Mouse (Mus musculus) lung, embryonic 15.5 days (tissue): Measurements from ENCODE around the gene Inpp5a. TPM values are rescaled to one million over a fixed set of nuclear protein-coding genes. Genes with fewer than 3 reads are reported as not detected.

Experiments used
- ATAC-seq: fragments of 200-750 bp; cut with Nextera tagmentation; 2 replicates; pipeline ENCODE4 v1.8.0; 2017; ENCODE audit warnings: moderate number of reproducible peaks, borderline replicate concordance; ENCODE audit not compliant: low FRiP score, low TSS enrichment; ENCODE audit errors: extremely low read depth
- H3K27ac ChIP-seq: fragments of 300-500 bp; sonication (generic); 2 replicates; pipeline ENCODE4 v1.5.1; 2015; ENCODE audit warnings: moderate library complexity, mild to moderate bottlenecking, inconsistent platforms
- H3K27me3 ChIP-seq: fragments of 300-500 bp; sonication (generic); 2 replicates; pipeline ENCODE4 v1.6.1; 2015; ENCODE audit warnings: inconsistent platforms
- H3K36me3 ChIP-seq: fragments of 300-500 bp; sonication (generic); 2 replicates; pipeline ENCODE4 v1.6.1; 2015; ENCODE audit warnings: inconsistent platforms
- H3K4me1 ChIP-seq: fragments of 300-500 bp; sonication (generic); 2 replicates; pipeline ENCODE4 v1.6.1; 2015; ENCODE audit warnings: inconsistent platforms
- H3K4me2 ChIP-seq: fragments of 300-500 bp; sonication (generic); 2 replicates; pipeline ENCODE4 v1.6.1; 2015; ENCODE audit warnings: inconsistent platforms, mild to moderate bottlenecking, moderate library complexity
- H3K4me3 ChIP-seq: fragments of 300-500 bp; sonication (generic); 2 replicates; pipeline ENCODE4 v1.5.1; 2015; ENCODE audit warnings: mild to moderate bottlenecking, inconsistent platforms
- H3K9ac ChIP-seq: fragments of 300-500 bp; sonication (generic); 2 replicates; pipeline ENCODE4 v1.6.1; 2015; ENCODE audit warnings: inconsistent platforms
- H3K9me3 ChIP-seq: fragments of 300-500 bp; sonication (generic); 2 replicates; pipeline ENCODE4 v1.6.1; 2016; ENCODE audit warnings: inconsistent platforms
- WGBS: fragments of 180-500 bp; shearing (Covaris S2); methylation state at CpG from one replicate; pipeline ENCODE4 v1.1.7; 2015; 5-methylcytosine and 5-hydroxymethylcytosine counted together
- polyA plus RNA-seq: library from polyadenylated mRNA; unstranded; fragments of >200 nt; fragmentation: Nextera tagmentation; extraction: Ambion mirVana; gene quantifications from 2 replicates; pipeline ENCODE4 v1.2.1, GENCODE M21; 2015

Inpp5a gene
- polyA plus RNA-seq = 31.2 and 35.9 TPM in 2 replicates

GRCm38 (mm10) chr7:139388670-139389212 is at the start of gene Inpp5a:
Gene Inpp5a, plus strand, starts transcription at chr7:139389109.
- Histone ChIP-seq H3K27ac (peak within 1 kb of the TSS; percentile 87), H3K4me2 (peak within 1 kb of the TSS; percentile 67), H3K27me3 (no peaks in the 10 kb centered on the region), H3K36me3 (no peaks in the 10 kb centered on the region), H3K4me3 (peak within 1 kb of the TSS; percentile 81), H3K4me1 (peaks cover 55% of the 10 kb centered on the region), H3K9ac (peak within 1 kb of the TSS; percentile 87), H3K9me3 (no peaks in the 10 kb centered on the region)
- peak; percentile 96 for ATAC-seq
- WGBS = 0% methylated on average over 46 of the region's 47 CpGs

- H3K4me1 ChIP-seq = no peaks in the 10 kb centered on the region
- no peaks in the 10 kb centered on the region for H3K36me3 ChIP-seq
- no peak overlapping the region for H3K4me3 ChIP-seq
- no peak overlapping the region for H3K9ac ChIP-seq
- H3K27ac ChIP-seq = no peak overlapping the region
- no peaks in the 10 kb centered on the region for H3K9me3 ChIP-seq
- H3K27me3 ChIP-seq = no peaks in the 10 kb centered on the region
- 80% methylated on average over 3 of the region's 3 CpGs for WGBS
- ATAC-seq = no peak
- H3K4me2 ChIP-seq = no peak overlapping the region
Observed at GRCm38 (mm10) chr7:139339184-139339583, 49.7 kb upstream of the Inpp5a start.

- H3K4me1 ChIP-seq = no peaks in the 10 kb centered on the region
- ATAC-seq = no peak
- no peaks in the 10 kb centered on the region for H3K9me3 ChIP-seq
- H3K4me2 ChIP-seq = no peak overlapping the region
- H3K36me3 ChIP-seq = no peaks in the 10 kb centered on the region
- H3K4me3 ChIP-seq = no peak overlapping the region
- WGBS = 64% methylated on average over 4 of the region's 4 CpGs
- H3K27ac ChIP-seq = no peak overlapping the region
- H3K27me3 ChIP-seq = no peaks in the 10 kb centered on the region
- no peak overlapping the region for H3K9ac ChIP-seq
Observed at GRCm38 (mm10) chr7:139341020-139341660, 47.8 kb upstream of the Inpp5a start.

GRCm38 (mm10) chr7:139342809-139343208 is 46.1 kb upstream of the Inpp5a start:
- Histone ChIP-seq H3K27me3 (no peaks in the 10 kb centered on the region), H3K4me2 (no peak overlapping the region), H3K27ac (no peak overlapping the region), H3K4me3 (no peak overlapping the region), H3K4me1 (no peaks in the 10 kb centered on the region), H3K36me3 (no peaks in the 10 kb centered on the region), H3K9me3 (no peaks in the 10 kb centered on the region), H3K9ac (no peak overlapping the region)
- 65% methylated on average over 5 of the region's 5 CpGs for WGBS
- ATAC-seq = no peak

- Histone ChIP-seq H3K4me1 (no peaks in the 10 kb centered on the region), H3K9ac (no peak overlapping the region), H3K9me3 (no peaks in the 10 kb centered on the region), H3K36me3 (no peaks in the 10 kb centered on the region), H3K4me3 (no peak overlapping the region), H3K27ac (no peak overlapping the region), H3K27me3 (no peaks in the 10 kb centered on the region), H3K4me2 (no peak overlapping the region)
- no peak for ATAC-seq
- WGBS = 16% methylated on average over 7 of the region's 7 CpGs
Observed at GRCm38 (mm10) chr7:139347051-139347450, 41.9 kb upstream of the Inpp5a start.

GRCm38 (mm10) chr7:139350606-139351005 is 38.3 kb upstream of the Inpp5a start:
- Histone ChIP-seq H3K27me3 (no peaks in the 10 kb centered on the region), H3K27ac (no peak overlapping the region), H3K9me3 (no peaks in the 10 kb centered on the region), H3K36me3 (no peaks in the 10 kb centered on the region), H3K4me2 (no peak overlapping the region), H3K9ac (no peak overlapping the region), H3K4me1 (no peaks in the 10 kb centered on the region), H3K4me3 (no peak overlapping the region)
- 64% methylated on average over 3 of the region's 3 CpGs for WGBS
- ATAC-seq = no peak

- H3K36me3 ChIP-seq = no peaks in the 10 kb centered on the region
- WGBS = 63% methylated on average over 4 of the region's 4 CpGs
- H3K4me2 ChIP-seq = no peak overlapping the region
- H3K27me3 ChIP-seq = no peaks in the 10 kb centered on the region
- H3K4me3 ChIP-seq = no peak overlapping the region
- ATAC-seq = peak; percentile 53; the same call in 1 of the 2 replicates
- H3K9me3 ChIP-seq = no peaks in the 10 kb centered on the region
- H3K9ac ChIP-seq = no peak overlapping the region
- no peak overlapping the region; the same call in 1 of the 2 replicates for H3K27ac ChIP-seq
- no peaks in the 10 kb centered on the region; the same call in 1 of the 2 replicates for H3K4me1 ChIP-seq
Observed at GRCm38 (mm10) chr7:139354370-139355139, 34.4 kb upstream of the Inpp5a start.

GRCm38 (mm10) chr7:139357043-139357442 is 31.9 kb upstream of the Inpp5a start:
- ATAC-seq = no peak
- Histone ChIP-seq H3K4me2 (no peak overlapping the region), H3K4me3 (no peak overlapping the region), H3K27me3 (no peaks in the 10 kb centered on the region), H3K4me1 (peaks cover 5% of the 10 kb centered on the region; the same call in 1 of the 2 replicates), H3K9ac (no peak overlapping the region), H3K9me3 (no peaks in the 10 kb centered on the region), H3K27ac (no peak overlapping the region), H3K36me3 (no peaks in the 10 kb centered on the region)
- 61% methylated on average over 2 of the region's 2 CpGs for WGBS

GRCm38 (mm10) chr7:139359906-139360305 is 29.0 kb upstream of the Inpp5a start:
- no peak overlapping the region for H3K27ac ChIP-seq
- no peak overlapping the region for H3K9ac ChIP-seq
- no peaks in the 10 kb centered on the region for H3K9me3 ChIP-seq
- 46% methylated on average over 4 of the region's 4 CpGs for WGBS
- H3K4me3 ChIP-seq = no peak overlapping the region
- ATAC-seq = no peak
- no peaks in the 10 kb centered on the region for H3K36me3 ChIP-seq
- H3K27me3 ChIP-seq = no peaks in the 10 kb centered on the region
- H3K4me2 ChIP-seq = no peak overlapping the region
- peaks cover 25% of the 10 kb centered on the region for H3K4me1 ChIP-seq

- H3K4me1 ChIP-seq = peaks cover 36% of the 10 kb centered on the region
- H3K27ac ChIP-seq = no peak overlapping the region
- 65% methylated on average over 3 of the region's 3 CpGs for WGBS
- no peaks in the 10 kb centered on the region for H3K9me3 ChIP-seq
- no peak overlapping the region for H3K4me3 ChIP-seq
- no peaks in the 10 kb centered on the region for H3K27me3 ChIP-seq
- no peak overlapping the region for H3K4me2 ChIP-seq
- H3K36me3 ChIP-seq = no peaks in the 10 kb centered on the region
- no peak for ATAC-seq
- no peak overlapping the region for H3K9ac ChIP-seq
Observed at GRCm38 (mm10) chr7:139360890-139361559, 27.9 kb upstream of the Inpp5a start.

GRCm38 (mm10) chr7:139361799-139362198 is 27.1 kb upstream of the Inpp5a start:
- Histone ChIP-seq H3K4me2 (no peak overlapping the region), H3K9me3 (no peaks in the 10 kb centered on the region), H3K27me3 (no peaks in the 10 kb centered on the region), H3K4me1 (peaks cover 44% of the 10 kb centered on the region), H3K4me3 (no peak overlapping the region), H3K36me3 (no peaks in the 10 kb centered on the region), H3K9ac (no peak overlapping the region), H3K27ac (no peak overlapping the region)
- ATAC-seq = no peak
- 79% methylated on average over 5 of the region's 5 CpGs for WGBS
